Mouse (Mus musculus): Measurements from ENCODE around the gene Gna13. TPM values are rescaled to one million over a fixed set of nuclear protein-coding genes. Genes with fewer than 3 reads are reported as not detected.
A peak's percentile ranks its signal among the peaks of the same experiment; 100 is the strongest.

Gene Gna13
- total RNA-seq, 2 experiments from 2014 or later: 24.3 to 32.4 TPM

GRCm38 (mm10) chr11:109422263-109422662 lies 59.6 kb downstream of the Gna13 start:
- DNase-seq (ENCODE audit: low spot score): no peak

GRCm38 (mm10) chr11:109423294-109423693 lies 60.7 kb downstream of the Gna13 start:
- no peak for DNase-seq (ENCODE audit: low spot score)

- peak; percentile 100 for DNase-seq (ENCODE audit: low spot score)
Measured at GRCm38 (mm10) chr11:109425392-109426271, 63.0 kb downstream of the Gna13 start, which contains the start of gene Amz2. Gene Amz2 (plus strand): TSS chr11:109425946.

DNA sequence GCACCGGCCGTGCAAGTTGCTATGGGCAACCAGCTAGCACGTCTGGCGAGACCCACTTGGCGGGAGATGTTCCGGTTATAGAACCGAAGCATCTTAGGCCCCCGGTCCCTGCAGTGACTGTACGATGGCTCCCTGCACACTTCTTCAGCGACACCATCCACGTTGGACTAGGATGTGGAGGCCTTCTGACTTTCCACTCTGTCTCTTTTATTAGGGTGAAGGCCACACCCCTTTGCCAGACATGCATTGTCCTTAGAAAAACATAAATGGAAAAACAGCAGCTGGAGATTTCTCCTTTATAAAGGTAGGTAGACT lies 63.6 kb downstream of the Gna13 start:
- DNase-seq (ENCODE audit: low spot score): no peak

DNA sequence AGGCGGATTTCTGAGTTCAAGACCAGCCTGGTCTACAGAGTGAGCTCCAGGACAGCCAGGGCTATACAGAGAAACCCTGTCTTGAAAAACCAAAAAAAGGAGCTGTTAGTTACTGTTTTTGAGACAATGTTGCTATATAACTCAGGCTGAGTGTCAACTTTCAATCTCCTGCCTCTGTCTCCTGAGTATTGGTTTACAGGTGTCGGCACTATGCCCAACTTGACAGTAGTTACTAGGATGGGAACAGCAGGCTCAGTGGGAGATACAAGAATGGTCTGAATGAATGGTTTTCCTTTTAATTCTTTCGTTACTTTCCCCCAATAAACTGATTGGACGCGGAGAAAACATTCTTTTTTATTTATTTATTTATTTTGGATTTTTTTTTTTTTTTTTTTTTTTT lies 64.7 kb downstream of the Gna13 start:
- DNase-seq (ENCODE audit: low spot score): no peak

DNA sequence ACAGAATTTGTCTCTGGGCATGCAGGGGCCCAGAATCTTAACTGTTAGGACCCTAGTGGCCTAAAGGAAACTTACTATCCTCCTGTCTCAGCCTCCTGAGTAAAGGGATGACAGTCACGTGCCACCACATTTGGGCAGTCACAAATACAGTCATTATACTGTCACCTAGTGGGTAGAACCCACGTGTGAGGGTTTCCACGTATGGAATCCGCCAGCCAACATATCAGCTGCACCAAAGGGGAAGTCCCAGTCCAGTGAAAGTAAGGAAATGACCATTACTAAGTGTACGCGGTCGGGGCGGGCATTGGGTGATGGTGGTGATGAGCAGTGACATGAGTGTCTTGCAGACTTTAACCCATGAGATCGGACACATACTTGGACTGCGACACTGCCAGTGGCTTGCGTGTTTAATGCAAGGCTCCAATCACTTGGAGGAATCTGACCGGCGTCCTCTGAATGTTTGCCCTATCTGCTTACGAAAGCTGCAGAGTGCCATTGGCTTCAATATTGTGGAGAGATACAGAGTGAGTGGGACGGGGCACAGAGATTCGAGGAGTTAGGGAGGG lies 71.7 kb downstream of the Gna13 start:
- no peak for DNase-seq (ENCODE audit: low spot score)

- no peak for DNase-seq (ENCODE audit: low spot score)
Measured at GRCm38 (mm10) chr11:109436889-109437288, 74.3 kb downstream of the Gna13 start.

GRCm38 (mm10) chr11:109439209-109439608 lies 76.6 kb downstream of the Gna13 start:
- DNase-seq (ENCODE audit: low spot score): no peak

DNA sequence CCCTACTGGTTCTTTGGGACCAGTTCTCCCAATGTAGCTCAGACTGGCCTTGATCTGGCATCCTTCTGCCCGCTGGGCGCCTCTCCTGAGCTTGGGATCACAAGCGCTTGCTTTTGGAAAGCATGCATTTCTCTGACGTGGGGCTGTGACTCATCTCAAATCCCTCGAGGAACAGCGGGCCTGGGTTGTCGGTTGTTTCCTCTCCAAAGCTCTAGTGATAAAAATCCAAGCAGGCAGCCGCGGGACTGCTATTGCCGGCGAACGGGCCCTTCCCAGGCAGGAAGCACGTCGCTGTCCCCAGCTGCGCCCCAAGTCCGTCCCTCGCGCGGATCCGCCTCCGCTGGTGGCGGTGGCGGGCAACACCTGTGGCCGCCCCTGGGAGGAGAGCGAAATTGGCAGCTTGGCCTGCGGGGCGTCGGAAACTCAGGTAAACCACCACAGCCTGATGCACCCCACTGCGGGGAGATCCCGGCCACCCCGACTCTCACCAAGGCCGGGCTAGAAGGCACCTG lies 77.3 kb downstream of the Gna13 start:
- DNase-seq (ENCODE audit: low spot score): peak; percentile 82

- DNase-seq (ENCODE audit: low spot score): no peak
Measured at GRCm38 (mm10) chr11:109440641-109441040, 78.0 kb downstream of the Gna13 start.

GRCm38 (mm10) chr11:109441119-109441518 lies 78.5 kb downstream of the Gna13 start:
- peak; percentile 22 for DNase-seq (ENCODE audit: low spot score)

GRCm38 (mm10) chr11:109442166-109442730 lies 79.6 kb downstream of the Gna13 start:
- DNase-seq (ENCODE audit: low spot score): no peak

DNA sequence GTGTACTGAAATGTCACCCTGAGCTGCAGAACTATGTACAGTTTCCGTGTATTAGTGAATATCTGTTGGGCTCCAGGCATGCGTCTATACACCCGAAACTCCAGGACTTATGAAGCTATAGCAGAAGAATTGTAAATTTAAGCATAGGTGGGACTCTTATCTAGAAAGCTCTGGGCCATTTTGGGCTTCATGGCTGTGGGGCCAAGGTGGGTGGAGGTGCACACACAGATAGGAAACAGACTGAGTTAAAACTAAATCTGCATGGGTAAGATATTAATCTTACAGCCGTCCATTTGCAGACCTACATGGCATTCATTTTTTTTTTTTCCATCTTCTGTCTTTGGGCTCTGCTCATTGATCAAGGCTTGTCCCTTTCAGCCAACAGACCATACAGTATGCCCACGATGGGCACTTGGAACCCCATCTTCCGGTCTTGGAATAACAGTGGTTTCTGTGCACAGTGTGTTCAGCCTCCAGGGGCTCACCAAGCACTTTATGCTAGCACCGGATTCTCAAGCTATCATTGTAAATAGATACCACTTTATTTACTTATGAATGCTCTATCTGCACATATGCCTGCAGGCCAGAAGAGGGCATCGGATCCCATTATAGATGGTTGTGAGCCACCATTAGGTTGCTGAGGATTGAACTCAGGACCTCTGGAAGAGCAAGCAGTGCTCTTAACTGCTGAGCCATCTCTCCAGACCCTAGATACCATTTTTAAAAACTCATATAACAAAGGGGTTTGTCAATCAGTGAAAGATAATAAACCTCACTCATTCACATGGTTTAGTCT lies 81.0 kb downstream of the Gna13 start:
- DNase-seq (ENCODE audit: low spot score): no peak

- DNase-seq (ENCODE audit: low spot score): no peak
Measured at GRCm38 (mm10) chr11:109444600-109444999, 82.0 kb downstream of the Gna13 start.

- DNase-seq (ENCODE audit: low spot score): peak; percentile 56
Measured at GRCm38 (mm10) chr11:109445438-109446035, 82.9 kb downstream of the Gna13 start.

Other genes with a start within 250 kb of the Gna13 start
- gene E030025P04Rik, start 218.5 kb upstream of the Gna13 start, total RNA-seq (2021): not detected
- not detected for gene Rgs9, start 64.7 kb upstream of the Gna13 start, total RNA-seq (2021)
- gene 9930022D16Rik, start 51.1 kb downstream of the Gna13 start, total RNA-seq (2021): not detected
- 10 to 100 TPM; 68.8 to 72.7 TPM for gene Amz2, start 63.1 kb downstream of the Gna13 start, total RNA-seq (2021)
- gene Arsg, start 110.5 kb downstream of the Gna13 start, total RNA-seq (2021): 1 to 10 TPM; 1.2 to 1.6 TPM
- 1 to 10 TPM; 3.7 to 7.1 TPM for gene Slc16a6, start 110.8 kb downstream of the Gna13 start, total RNA-seq (2021)
- 10 to 100 TPM; 57.7 to 78.8 TPM for gene Wipi1, start 249.1 kb downstream of the Gna13 start, total RNA-seq (2021)

Measured in gastrocnemius, adult 18-20 months (tissue).